Mouse (Mus musculus) hindbrain, embryonic 12.5 days (tissue): ENCODE data around the gene 1600014C23Rik. TPM values are rescaled to one million over a fixed set of nuclear protein-coding genes. Genes with fewer than 3 reads are reported as not detected.

Experiments
- ATAC-seq: fragments of 200-750 bp; cut with Nextera tagmentation; 2 replicates; pipeline ENCODE4 v1.8.0; 2017; ENCODE audit warnings: moderate TSS enrichment; ENCODE audit not compliant: low FRiP score
- H3K27ac ChIP-seq: fragments of 300-500 bp; sonication (generic); 2 replicates; pipeline ENCODE4 v1.5.1; 2016; ENCODE audit warnings: mild to moderate bottlenecking
- H3K27me3 ChIP-seq: fragments of 300-500 bp; sonication (generic); 2 replicates; pipeline ENCODE4 v1.6.1; 2016; ENCODE audit warnings: mild to moderate bottlenecking
- H3K36me3 ChIP-seq: fragments of 300-500 bp; sonication (generic); 2 replicates; pipeline ENCODE4 v1.6.1; 2016; ENCODE audit warnings: mild to moderate bottlenecking
- H3K4me1 ChIP-seq: fragments of 300-500 bp; sonication (generic); 2 replicates; pipeline ENCODE4 v1.6.1; 2016
- H3K4me2 ChIP-seq: fragments of 300-500 bp; sonication (generic); replicated peaks from 2 replicates; pipeline ENCODE4 v1.6.1; 2016; ENCODE audit warnings: mild to moderate bottlenecking
- H3K4me3 ChIP-seq: fragments of 300-500 bp; sonication (generic); 2 replicates; pipeline ENCODE4 v1.5.1; 2016; ENCODE audit warnings: mild to moderate bottlenecking
- H3K9ac ChIP-seq: fragments of 300-500 bp; sonication (generic); 2 replicates; pipeline ENCODE4 v1.6.1; 2016; ENCODE audit warnings: mild to moderate bottlenecking, moderate library complexity
- H3K9me3 ChIP-seq: fragments of 300-500 bp; sonication (generic); replicated peaks from 2 replicates; pipeline ENCODE4 v1.6.1; 2016; ENCODE audit warnings: mild to moderate bottlenecking
- WGBS: fragments of 180-500 bp; shearing (Covaris S2); methylation state at CpG from one replicate; pipeline ENCODE4 v1.1.7; 2016; 5-methylcytosine and 5-hydroxymethylcytosine counted together
- polyA plus RNA-seq: library from polyadenylated mRNA; unstranded; fragments of >200 nt; fragmentation: Nextera tagmentation; extraction: Ambion mirVana; gene quantifications from 2 replicates; pipeline ENCODE4 v1.2.1, GENCODE M21; 2016

The 1600014C23Rik gene
- polyA plus RNA-seq, 1 experiment from 2014 or later, result not detected

GRCm38 (mm10) chr17:45749100-45749499 lies 15.5 kb upstream of the 1600014C23Rik start:
- H3K4me3 ChIP-seq, result no peak overlapping the region
- no peak overlapping the region for H3K27ac ChIP-seq
- peaks cover 5% of the 10 kb centered on the region; the same call in 1 of the 2 replicates for H3K4me1 ChIP-seq
- H3K4me2 ChIP-seq, result no peak overlapping the region
- H3K36me3 ChIP-seq, result no peaks in the 10 kb centered on the region
- 62% methylated on average over 6 of the region's 6 CpGs for WGBS
- ATAC-seq, result no peak
- 0 out of 2 replicates have a peak, but pooled peaks cover 2% of the 10 kb centered on the region for H3K27me3 ChIP-seq
- no peak overlapping the region for H3K9ac ChIP-seq
- no peaks in the 10 kb centered on the region for H3K9me3 ChIP-seq

GRCm38 (mm10) chr17:45747858-45748785 lies 14.5 kb upstream of the 1600014C23Rik start:
- Histone ChIP-seq H3K4me3 (no peak overlapping the region), H3K9me3 (no peaks in the 10 kb centered on the region), H3K4me2 (no peak overlapping the region), H3K27ac (no peak overlapping the region), H3K9ac (no peak overlapping the region), H3K27me3 (0 out of 2 replicates have a peak, but pooled peaks cover 2% of the 10 kb centered on the region), H3K4me1 (peaks cover 7% of the 10 kb centered on the region; the same call in 1 of the 2 replicates), H3K36me3 (no peaks in the 10 kb centered on the region)
- 63% methylated on average over 16 of the region's 16 CpGs for WGBS
- ATAC-seq, result no peak

- Histone ChIP-seq H3K4me3 (no peak overlapping the region), H3K4me2 (no peak overlapping the region), H3K9me3 (no peaks in the 10 kb centered on the region), H3K36me3 (no peaks in the 10 kb centered on the region), H3K27ac (no peak overlapping the region), H3K4me1 (0 out of 2 replicates have a peak, but pooled peaks cover 3% of the 10 kb centered on the region), H3K9ac (no peak overlapping the region), H3K27me3 (0 out of 2 replicates have a peak, but pooled peaks cover 2% of the 10 kb centered on the region)
- WGBS, result 98% methylated on average over 4 of the region's 4 CpGs
- ATAC-seq, result no peak
Measured at GRCm38 (mm10) chr17:45747293-45747692, 13.6 kb upstream of the 1600014C23Rik start.

GRCm38 (mm10) chr17:45746755-45747154 lies 13.1 kb upstream of the 1600014C23Rik start:
- Histone ChIP-seq H3K9ac (no peak overlapping the region), H3K4me3 (no peak overlapping the region), H3K9me3 (no peaks in the 10 kb centered on the region), H3K27ac (no peak overlapping the region), H3K4me2 (no peak overlapping the region), H3K4me1 (0 out of 2 replicates have a peak, but pooled peaks cover 3% of the 10 kb centered on the region), H3K36me3 (no peaks in the 10 kb centered on the region), H3K27me3 (0 out of 2 replicates have a peak, but pooled peaks cover 2% of the 10 kb centered on the region)
- ATAC-seq, result no peak
- 67% methylated on average over 12 of the region's 12 CpGs for WGBS

- H3K4me2 ChIP-seq, result no peak overlapping the region
Measured at GRCm38 (mm10) chr17:45745629-45746028, 12.0 kb upstream of the 1600014C23Rik start.

GRCm38 (mm10) chr17:45742371-45743147 lies 8.9 kb upstream of the 1600014C23Rik start:
- Histone ChIP-seq H3K4me1 (peaks cover 3% of the 10 kb centered on the region; the same call in 1 of the 2 replicates), H3K4me2 (no peak overlapping the region), H3K36me3 (no peaks in the 10 kb centered on the region), H3K27me3 (no peaks in the 10 kb centered on the region), H3K9ac (no peak overlapping the region), H3K4me3 (no peak overlapping the region), H3K27ac (no peak overlapping the region), H3K9me3 (no peaks in the 10 kb centered on the region)
- ATAC-seq, result no peak
- 64% methylated on average over 13 of the region's 13 CpGs for WGBS

More at GRCm38 (mm10) chr17:45745629-45746028, 12.0 kb upstream of the 1600014C23Rik start:
- H3K9ac ChIP-seq, result no peak overlapping the region
- H3K27ac ChIP-seq, result no peak overlapping the region
- H3K4me1 ChIP-seq, result 0 out of 2 replicates have a peak, but pooled peaks cover 3% of the 10 kb centered on the region
- no peak overlapping the region for H3K4me3 ChIP-seq
- ATAC-seq, result no peak
- H3K27me3 ChIP-seq, result 0 out of 2 replicates have a peak, but pooled peaks cover 2% of the 10 kb centered on the region
- H3K36me3 ChIP-seq, result no peaks in the 10 kb centered on the region
- H3K9me3 ChIP-seq, result no peaks in the 10 kb centered on the region
- WGBS, result 88% methylated on average over 2 of the region's 2 CpGs

GRCm38 (mm10) chr17:45737078-45737601 lies 3.5 kb upstream of the 1600014C23Rik start:
- H3K4me1 ChIP-seq, result peaks cover 40% of the 10 kb centered on the region
- WGBS, result 16% methylated on average over 10 of the region's 10 CpGs
- H3K27me3 ChIP-seq, result peaks cover 12% of the 10 kb centered on the region
- peak overlapping the region; percentile 74 for H3K9ac ChIP-seq
- peak overlapping the region; percentile 63 for H3K4me2 ChIP-seq
- H3K4me3 ChIP-seq, result peak overlapping the region; percentile 44
- ATAC-seq, result peak; percentile 11
- H3K9me3 ChIP-seq, result no peaks in the 10 kb centered on the region
- peak overlapping the region; percentile 94 for H3K27ac ChIP-seq
- no peaks in the 10 kb centered on the region for H3K36me3 ChIP-seq

- Histone ChIP-seq H3K4me3 (peak overlapping the region; percentile 44), H3K4me1 (peaks cover 40% of the 10 kb centered on the region)
- under 1% methylated on average over 56 of the region's 72 CpGs for WGBS
Measured at GRCm38 (mm10) chr17:45736311-45737077, 2.9 kb upstream of the 1600014C23Rik start.

GRCm38 (mm10) chr17:45735382-45736310 lies 2.0 kb upstream of the 1600014C23Rik start:
- Histone ChIP-seq H3K9me3 (no peaks in the 10 kb centered on the region), H3K27ac (peak overlapping the region; percentile 94), H3K9ac (peak overlapping the region; percentile 74), H3K36me3 (no peaks in the 10 kb centered on the region), H3K4me3 (peak overlapping the region; percentile 44), H3K27me3 (peaks cover 17% of the 10 kb centered on the region), H3K4me1 (peaks cover 40% of the 10 kb centered on the region), H3K4me2 (peak overlapping the region; percentile 63)
- WGBS, result 3% methylated on average over 10 of the region's 10 CpGs
- peak; percentile 15 for ATAC-seq

More at GRCm38 (mm10) chr17:45736311-45737077, 2.9 kb upstream of the 1600014C23Rik start:
- ATAC-seq, result peak; percentile 68
- peak overlapping the region; percentile 94 for H3K27ac ChIP-seq
- H3K4me2 ChIP-seq, result peak overlapping the region; percentile 63
- H3K27me3 ChIP-seq, result peaks cover 17% of the 10 kb centered on the region
- no peaks in the 10 kb centered on the region for H3K36me3 ChIP-seq
- no peaks in the 10 kb centered on the region for H3K9me3 ChIP-seq
- peak overlapping the region; percentile 74 for H3K9ac ChIP-seq

GRCm38 (mm10) chr17:45734881-45735280 lies 1.2 kb upstream of the 1600014C23Rik start:
- Histone ChIP-seq H3K9ac (0 out of 2 replicates have a peak overlapping the region, but pooled peaks have one; percentile 56), H3K4me1 (peaks cover 40% of the 10 kb centered on the region), H3K36me3 (no peaks in the 10 kb centered on the region), H3K4me2 (no peak overlapping the region), H3K27me3 (peaks cover 17% of the 10 kb centered on the region), H3K27ac (peak overlapping the region; percentile 71), H3K4me3 (no peak overlapping the region), H3K9me3 (no peaks in the 10 kb centered on the region)
- 63% methylated on average over 3 of the region's 4 CpGs for WGBS
- no peak for ATAC-seq
